Mouse (Mus musculus): ENCODE measurements around the gene Rpl10-ps3. TPM values are rescaled to one million over a fixed set of nuclear protein-coding genes. Genes with fewer than 3 reads are reported as not detected.

Rpl10-ps3 gene
- total and polyA plus RNA-seq, 2 experiments from 2014 or later: 95.2 to 154 TPM

DNA sequence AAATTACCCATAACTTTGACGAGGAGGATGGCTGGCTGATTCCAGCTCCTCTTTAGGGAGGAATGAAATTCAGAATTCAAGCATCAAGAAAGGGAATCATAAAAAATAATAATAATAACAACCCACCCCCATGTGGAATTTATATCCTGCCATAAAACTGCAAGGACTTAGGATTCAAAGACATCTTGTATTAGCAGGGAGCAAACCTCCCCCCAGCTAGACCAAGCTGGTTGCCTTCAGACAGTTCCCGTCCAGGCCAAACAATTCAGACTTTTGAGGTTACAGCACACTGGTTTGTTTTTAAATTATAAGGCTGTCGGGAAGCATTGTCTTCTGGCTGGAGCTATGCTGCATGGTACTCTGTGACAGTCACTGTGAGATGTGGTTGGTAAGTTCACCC, 17.8 kb upstream of the Rpl10-ps3 start:
- ATAC-seq: no peak
- H3K27ac ChIP-seq (ENCODE audit: low read depth, low read length): no peak overlapping the region

DNA sequence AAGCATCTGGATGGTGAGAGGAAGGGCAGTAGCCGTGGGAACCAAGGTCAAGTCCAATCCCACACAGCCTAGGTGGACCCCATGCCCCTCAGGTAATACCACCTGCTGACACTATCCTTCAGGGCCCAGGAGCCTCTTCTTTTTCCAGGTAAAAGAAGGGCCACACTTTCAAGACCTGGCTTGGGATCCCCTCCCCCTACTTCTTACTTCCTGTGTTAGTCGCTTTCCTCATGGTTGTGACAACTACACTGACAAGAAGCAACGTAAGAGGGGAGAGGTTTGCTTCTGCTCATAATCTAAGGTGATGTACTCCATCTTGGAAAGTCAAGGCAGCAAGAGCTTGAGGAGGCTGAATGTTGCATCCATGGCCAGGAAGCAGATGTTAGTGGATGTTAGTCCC, 15.6 kb upstream of the Rpl10-ps3 start:
- no peak overlapping the region for H3K4me3 ChIP-seq (ENCODE audit: low read depth, low read length)
- no peak overlapping the region for H3K4me2 ChIP-seq (ENCODE audit: low read depth)
- H3K36me3 ChIP-seq (ENCODE audit: insufficient read depth): no peaks in the 10 kb centered on the region
- no peak overlapping the region for H3K9ac ChIP-seq
- no peak overlapping the region for H3K27ac ChIP-seq (ENCODE audit: low read depth, low read length)
- WGBS: 86% methylated on average over 3 of the region's 3 CpGs
- no peaks in the 10 kb centered on the region for H3K27me3 ChIP-seq (ENCODE audit: insufficient read depth, low read length)
- no peaks in the 10 kb centered on the region for H3K4me1 ChIP-seq (ENCODE audit: insufficient read depth)
- no peak for TF ChIP-seq CTCF (IDR thresholded peaks at IDR 0.05; ENCODE audit: low read depth)
- no peaks in the 10 kb centered on the region for H3K9me3 ChIP-seq (ENCODE audit: low read length)
- DNase-seq (no peak), ATAC-seq (no peak)

More for the DNA sequence above, 17.8 kb upstream of the Rpl10-ps3 start:
- H3K4me1 ChIP-seq (ENCODE audit: insufficient read depth): no peaks in the 10 kb centered on the region
- H3K36me3 ChIP-seq (ENCODE audit: insufficient read depth): no peaks in the 10 kb centered on the region
- H3K4me3 ChIP-seq (ENCODE audit: low read depth, low read length): no peak overlapping the region
- DNase-seq: no peak
- no peak overlapping the region for H3K9ac ChIP-seq
- no peaks in the 10 kb centered on the region for H3K9me3 ChIP-seq (ENCODE audit: low read length)
- H3K27me3 ChIP-seq (ENCODE audit: insufficient read depth, low read length): no peaks in the 10 kb centered on the region
- WGBS: 56% methylated on average over 3 of the region's 3 CpGs
- no peak for TF ChIP-seq CTCF (IDR thresholded peaks at IDR 0.05; ENCODE audit: low read depth)
- H3K4me2 ChIP-seq (ENCODE audit: low read depth): no peak overlapping the region

GRCm38 (mm10) chr9:50357331-50357730, 12.6 kb upstream of the Rpl10-ps3 start:
- 74% methylated on average over 3 of the region's 3 CpGs for WGBS
- no peak for TF ChIP-seq CTCF (IDR thresholded peaks at IDR 0.05; ENCODE audit: low read depth)
- H3K9me3 ChIP-seq (ENCODE audit: low read length): no peaks in the 10 kb centered on the region
- no peak overlapping the region for H3K9ac ChIP-seq
- H3K27ac ChIP-seq (ENCODE audit: low read depth, low read length): no peak overlapping the region
- no peak for ATAC-seq
- H3K4me2 ChIP-seq (ENCODE audit: low read depth): no peak overlapping the region
- no peaks in the 10 kb centered on the region for H3K27me3 ChIP-seq (ENCODE audit: insufficient read depth, low read length)
- H3K36me3 ChIP-seq (ENCODE audit: insufficient read depth): no peaks in the 10 kb centered on the region
- no peak for DNase-seq
- H3K4me3 ChIP-seq (ENCODE audit: low read depth, low read length): no peak overlapping the region
- H3K4me1 ChIP-seq (ENCODE audit: insufficient read depth): no peaks in the 10 kb centered on the region

DNA sequence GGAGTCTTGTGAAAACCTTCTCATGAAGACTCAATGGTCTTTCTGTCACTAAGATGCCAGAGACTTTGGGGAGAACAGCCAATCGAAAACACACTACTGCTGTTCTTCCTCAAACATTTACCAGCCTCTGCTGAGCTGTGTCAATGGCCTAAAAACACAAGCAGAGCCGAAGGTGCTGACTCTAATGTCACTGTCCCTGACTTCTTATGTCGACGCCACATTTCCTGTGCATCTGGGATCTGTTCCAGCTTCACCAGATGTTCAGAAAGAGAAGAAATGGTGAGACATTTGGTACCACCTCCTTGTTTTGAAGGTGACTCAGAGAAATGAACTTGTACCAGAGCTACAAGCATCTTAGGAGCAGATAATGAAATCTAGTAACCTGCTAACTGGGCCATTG, 7.0 kb upstream of the Rpl10-ps3 start:
- Histone ChIP-seq H3K4me2 (ENCODE audit: low read depth) (no peak overlapping the region), H3K4me3 (ENCODE audit: low read depth, low read length) (no peak overlapping the region), H3K27me3 (ENCODE audit: insufficient read depth, low read length) (no peaks in the 10 kb centered on the region), H3K9ac (no peak overlapping the region), H3K9me3 (ENCODE audit: low read length) (no peaks in the 10 kb centered on the region), H3K4me1 (ENCODE audit: insufficient read depth) (no peaks in the 10 kb centered on the region), H3K36me3 (ENCODE audit: insufficient read depth) (no peaks in the 10 kb centered on the region), H3K27ac (ENCODE audit: low read depth, low read length) (no peak overlapping the region)
- DNase-seq (no peak), ATAC-seq (no peak)
- TF ChIP-seq CTCF (IDR thresholded peaks at IDR 0.05; ENCODE audit: low read depth): no peak
- WGBS: 77% methylated on average over 4 of the region's 4 CpGs

DNA sequence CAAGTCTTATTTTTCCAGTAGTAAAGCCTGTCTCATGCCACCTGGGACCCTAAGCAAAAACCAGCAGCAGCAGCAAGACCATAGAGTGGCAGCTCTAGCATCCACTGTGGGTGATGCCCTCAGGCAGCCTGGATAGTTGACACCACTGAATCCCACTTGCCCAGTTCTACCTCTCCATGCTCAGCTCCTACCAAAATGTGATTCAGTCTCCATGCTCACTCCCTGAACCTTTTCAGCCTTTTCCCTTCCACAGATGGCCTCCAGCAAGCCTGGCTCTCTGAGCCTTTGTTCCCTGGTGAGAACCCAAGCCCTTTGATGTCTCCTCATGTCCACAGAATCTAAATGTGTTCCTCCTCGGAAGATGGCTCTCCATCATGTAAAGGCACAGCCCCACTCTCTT, 5.8 kb upstream of the Rpl10-ps3 start:
- Histone ChIP-seq H3K27me3 (ENCODE audit: insufficient read depth, low read length) (no peaks in the 10 kb centered on the region), H3K9ac (no peak overlapping the region), H3K4me1 (ENCODE audit: insufficient read depth) (no peaks in the 10 kb centered on the region), H3K4me3 (ENCODE audit: low read depth, low read length) (no peak overlapping the region), H3K4me2 (ENCODE audit: low read depth) (no peak overlapping the region), H3K36me3 (ENCODE audit: insufficient read depth) (no peaks in the 10 kb centered on the region), H3K27ac (ENCODE audit: low read depth, low read length) (no peak overlapping the region), H3K9me3 (ENCODE audit: low read length) (no peaks in the 10 kb centered on the region)
- WGBS: 81% methylated on average over 1 of the region's 1 CpGs
- DNase-seq (no peak), ATAC-seq (no peak)
- no peak for TF ChIP-seq CTCF (IDR thresholded peaks at IDR 0.05; ENCODE audit: low read depth)

DNA sequence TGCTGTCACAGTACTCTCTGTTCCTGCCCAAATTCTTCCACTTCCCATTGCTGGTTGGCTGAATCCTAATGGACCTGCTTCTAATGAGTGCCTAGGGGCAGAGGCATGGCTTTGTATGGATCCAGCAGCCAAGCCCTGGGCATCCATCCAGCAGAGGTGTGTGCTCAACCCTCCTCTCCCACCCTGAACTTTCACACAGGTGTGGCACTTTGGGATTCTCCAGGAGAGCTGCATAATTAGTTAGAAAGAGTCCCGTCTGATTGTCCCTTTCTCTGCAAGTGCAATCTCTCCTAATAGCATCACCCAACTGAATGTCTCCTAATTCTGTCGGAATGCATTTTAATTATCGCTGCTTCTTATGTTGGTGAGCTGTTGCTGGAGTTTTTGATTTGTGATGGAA, 4.4 kb upstream of the Rpl10-ps3 start:
- H3K9me3 ChIP-seq (ENCODE audit: low read length): no peaks in the 10 kb centered on the region
- 61% methylated on average over 3 of the region's 3 CpGs for WGBS
- DNase-seq (no peak), ATAC-seq (no peak; the same call in 1 of the 2 replicates)
- no peaks in the 10 kb centered on the region for H3K4me1 ChIP-seq (ENCODE audit: insufficient read depth)
- no peak overlapping the region for H3K4me2 ChIP-seq (ENCODE audit: low read depth)
- H3K36me3 ChIP-seq (ENCODE audit: insufficient read depth): no peaks in the 10 kb centered on the region
- H3K4me3 ChIP-seq (ENCODE audit: low read depth, low read length): no peak overlapping the region
- no peaks in the 10 kb centered on the region for H3K27me3 ChIP-seq (ENCODE audit: insufficient read depth, low read length)
- H3K27ac ChIP-seq (ENCODE audit: low read depth, low read length): no peak overlapping the region
- no peak for TF ChIP-seq CTCF (IDR thresholded peaks at IDR 0.05; ENCODE audit: low read depth)
- no peak overlapping the region for H3K9ac ChIP-seq

- WGBS: 81% methylated on average over 10 of the region's 10 CpGs
- no peak for ATAC-seq
- DNase-seq: no peak
- no peaks in the 10 kb centered on the region for H3K9me3 ChIP-seq (ENCODE audit: low read length)
- H3K9ac ChIP-seq: no peak overlapping the region
- no peak overlapping the region for H3K4me2 ChIP-seq (ENCODE audit: low read depth)
- no peak for TF ChIP-seq CTCF (IDR thresholded peaks at IDR 0.05; ENCODE audit: low read depth)
- no peak overlapping the region for H3K4me3 ChIP-seq (ENCODE audit: low read depth, low read length)
- H3K27me3 ChIP-seq (ENCODE audit: insufficient read depth, low read length): no peaks in the 10 kb centered on the region
- no peak overlapping the region for H3K27ac ChIP-seq (ENCODE audit: low read depth, low read length)
- no peaks in the 10 kb centered on the region for H3K4me1 ChIP-seq (ENCODE audit: insufficient read depth)
- no peaks in the 10 kb centered on the region for H3K36me3 ChIP-seq (ENCODE audit: insufficient read depth)
These were observed 3.5 kb upstream of the Rpl10-ps3 start for GRCm38 (mm10) chr9:50348256-50348655.
